Mouse (Mus musculus) embryonic fibroblast, embryonic 13.5 days (primary cell): ENCODE measurements around the gene Chd9.
A peak's percentile ranks its signal among the peaks of the same experiment; 100 is the strongest.

Source experiments
- CTCF ChIP-seq: IDR thresholded peaks from 2 replicates; pipeline ENCODE4 v1.5.1; 2011; ENCODE audit warnings: mild to moderate bottlenecking, control low read depth, low read length, moderate library complexity, borderline replicate concordance; ENCODE audit not compliant: insufficient read depth
- POLR2A ChIP-seq: IDR thresholded peaks from 2 replicates; pipeline ENCODE4 v1.6.1; 2011; ENCODE audit warnings: low read depth, mild to moderate bottlenecking, control low read depth, low read length, moderate library complexity

- TF ChIP-seq CTCF (no peak), POLR2A (peak; percentile 46)
Observed at GRCm38 (mm10) chr8:90907848-90908551, 79.8 kb downstream of the Chd9 start.
